Mouse (Mus musculus): Measurements from ENCODE around the gene Wdr60.

DNA sequence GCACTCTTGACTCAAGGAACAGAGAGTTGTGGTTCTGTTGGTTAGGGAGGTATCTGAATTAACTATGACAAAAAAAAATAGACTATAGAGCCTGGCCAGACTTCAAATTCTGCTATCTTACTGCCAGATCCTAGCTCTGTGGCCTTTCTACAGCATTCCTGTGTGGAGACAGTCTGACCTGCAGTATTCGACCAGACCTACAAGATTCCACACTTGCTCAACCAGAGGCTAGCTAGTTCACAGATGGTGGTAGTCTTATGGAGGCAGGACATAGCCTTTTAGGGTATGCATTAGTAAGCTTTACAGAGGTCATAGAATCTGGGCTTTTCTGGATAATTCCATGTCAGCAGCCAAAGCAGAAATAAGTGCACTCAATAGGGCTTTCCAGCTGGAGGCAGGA lies 7.7 kb upstream of the Wdr60 start:
- TF ChIP-seq EP300 (IDR thresholded peaks at IDR 0.05) (no peak), CTCF (IDR thresholded peaks at IDR 0.05) (no peak)
